Mouse (Mus musculus) macrophage (primary cell): ENCODE results near the gene Il3. TPM values are rescaled to one million over a fixed set of nuclear protein-coding genes. Genes with fewer than 3 reads are reported as not detected.

ENCODE experiments used
- H3K27ac ChIP-seq: fragments of 350-480 bp; formaldehyde crosslinking; 2 replicates; pipeline ENCODE4 v1.9.0; 2021
- H3K36me3 ChIP-seq: fragments of 350-480 bp; formaldehyde crosslinking; 2 replicates; pipeline ENCODE4 v1.9.0; 2021; ENCODE audit errors: inconsistent target
- H3K4me3 ChIP-seq: fragments of 350-480 bp; formaldehyde crosslinking; 2 replicates; pipeline ENCODE4 v1.9.0; 2021; ENCODE audit errors: inconsistent target
- H3K79me2 ChIP-seq: fragments of 350-480 bp; formaldehyde crosslinking; 2 replicates; pipeline ENCODE4 v1.9.0; 2021; ENCODE audit errors: inconsistent target
- WGBS: methylation state at CpG from one replicate; pipeline ENCODE4 v1.1.7; 2026; ENCODE audit warnings: inconsistent platforms; ENCODE audit not compliant: missing documents; 5-methylcytosine and 5-hydroxymethylcytosine counted together
- polyA plus RNA-seq: library from polyadenylated mRNA; stranded (reverse); fragments of 250-400 nt; gene quantifications from 3 replicates; pipeline ENCODE4 v1.2.4, GENCODE M21; 2018; ENCODE audit warnings: inconsistent platforms

The Il3 gene
- polyA plus RNA-seq, 1 experiment from 2014 or later, result not detected

GRCm38 (mm10) chr11:54249748-54250147 is 17.3 kb downstream of the Il3 start:
- Histone ChIP-seq H3K4me3 (no peak overlapping the region), H3K36me3 (no peaks in the 10 kb centered on the region), H3K79me2 (no peaks in the 10 kb centered on the region), H3K27ac (no peak overlapping the region)
- 75% methylated on average over 3 of the region's 3 CpGs for WGBS

- no peak within 1 kb of the TSS for H3K27ac ChIP-seq
- 28% methylated on average over 11 of the region's 11 CpGs for WGBS
- no peak within 1 kb of the TSS for H3K4me3 ChIP-seq
- H3K36me3 ChIP-seq, result no peaks in the 10 kb centered on the region
- H3K79me2 ChIP-seq, result no peaks in the 10 kb centered on the region
Observed at GRCm38 (mm10) chr11:54248940-54249717, 17.9 kb downstream of the Il3 start, which contains the start of gene Csf2. TSS of gene Csf2 (minus strand) at chr11:54249667.

GRCm38 (mm10) chr11:54247251-54247950 is 19.7 kb downstream of the Il3 start:
- no peak overlapping the region for H3K4me3 ChIP-seq
- no peak overlapping the region for H3K27ac ChIP-seq
- no peaks in the 10 kb centered on the region for H3K79me2 ChIP-seq
- WGBS, result 94% methylated on average over 10 of the region's 10 CpGs
- H3K36me3 ChIP-seq, result no peaks in the 10 kb centered on the region

GRCm38 (mm10) chr11:54244465-54244864 is 22.6 kb downstream of the Il3 start:
- no peak overlapping the region for H3K4me3 ChIP-seq
- H3K36me3 ChIP-seq, result no peaks in the 10 kb centered on the region
- no peak overlapping the region for H3K27ac ChIP-seq
- 92% methylated on average over 6 of the region's 6 CpGs for WGBS
- no peaks in the 10 kb centered on the region for H3K79me2 ChIP-seq

- no peak overlapping the region for H3K27ac ChIP-seq
- 92% methylated on average over 3 of the region's 3 CpGs for WGBS
- no peaks in the 10 kb centered on the region for H3K36me3 ChIP-seq
- H3K4me3 ChIP-seq, result no peak overlapping the region
- no peaks in the 10 kb centered on the region for H3K79me2 ChIP-seq
Observed at GRCm38 (mm10) chr11:54242494-54242893, 24.6 kb downstream of the Il3 start.

GRCm38 (mm10) chr11:54236939-54237338 is 30.1 kb downstream of the Il3 start:
- Histone ChIP-seq H3K27ac (no peak overlapping the region), H3K79me2 (no peaks in the 10 kb centered on the region), H3K36me3 (no peaks in the 10 kb centered on the region), H3K4me3 (no peak overlapping the region)
- 7% methylated on average over 2 of the region's 2 CpGs for WGBS

- Histone ChIP-seq H3K79me2 (no peaks in the 10 kb centered on the region), H3K36me3 (no peaks in the 10 kb centered on the region), H3K4me3 (no peak overlapping the region), H3K27ac (no peak overlapping the region)
- 100% methylated on average over 2 of the region's 2 CpGs for WGBS
Observed at GRCm38 (mm10) chr11:54227478-54227877, 39.6 kb downstream of the Il3 start.

- H3K27ac ChIP-seq, result no peak overlapping the region
- H3K4me3 ChIP-seq, result no peak overlapping the region
- WGBS, result 83% methylated on average over 5 of the region's 5 CpGs
- no peaks in the 10 kb centered on the region for H3K36me3 ChIP-seq
- H3K79me2 ChIP-seq, result no peaks in the 10 kb centered on the region
Observed at GRCm38 (mm10) chr11:54224475-54224986, 42.5 kb downstream of the Il3 start.

- Histone ChIP-seq H3K36me3 (no peaks in the 10 kb centered on the region), H3K79me2 (no peaks in the 10 kb centered on the region), H3K27ac (no peak overlapping the region), H3K4me3 (no peak overlapping the region)
- 64% methylated on average over 9 of the region's 9 CpGs for WGBS
Observed at GRCm38 (mm10) chr11:54223637-54224474, 43.2 kb downstream of the Il3 start.

GRCm38 (mm10) chr11:54219903-54220740 is 47.0 kb downstream of the Il3 start:
- WGBS, result 68% methylated on average over 6 of the region's 6 CpGs
- H3K4me3 ChIP-seq, result no peak overlapping the region

GRCm38 (mm10) chr11:54219191-54219590 is 47.9 kb downstream of the Il3 start:
- 23% methylated on average over 1 of the region's 1 CpGs for WGBS
- no peaks in the 10 kb centered on the region for H3K36me3 ChIP-seq

More at GRCm38 (mm10) chr11:54219903-54220740, 47.0 kb downstream of the Il3 start:
- Histone ChIP-seq H3K27ac (no peak overlapping the region), H3K79me2 (no peaks in the 10 kb centered on the region), H3K36me3 (no peaks in the 10 kb centered on the region)

GRCm38 (mm10) chr11:54217384-54217783 is 49.7 kb downstream of the Il3 start:
- no peaks in the 10 kb centered on the region for H3K36me3 ChIP-seq
- no peak overlapping the region for H3K27ac ChIP-seq
- WGBS, result 68% methylated on average over 7 of the region's 7 CpGs
- no peaks in the 10 kb centered on the region for H3K79me2 ChIP-seq
- H3K4me3 ChIP-seq, result no peak overlapping the region

More at GRCm38 (mm10) chr11:54219191-54219590, 47.9 kb downstream of the Il3 start:
- Histone ChIP-seq H3K79me2 (no peaks in the 10 kb centered on the region), H3K27ac (no peak overlapping the region), H3K4me3 (no peak overlapping the region)

- no peak overlapping the region for H3K27ac ChIP-seq
- WGBS, result 92% methylated on average over 6 of the region's 6 CpGs
- no peaks in the 10 kb centered on the region for H3K36me3 ChIP-seq
- no peak overlapping the region for H3K4me3 ChIP-seq
- no peaks in the 10 kb centered on the region for H3K79me2 ChIP-seq
Observed at GRCm38 (mm10) chr11:54216091-54216490, 51.0 kb downstream of the Il3 start.
